Mouse (Mus musculus) CH12.LX (cell line): Measurements from ENCODE around the gene Slc2a12. TPM values are rescaled to one million over a fixed set of nuclear protein-coding genes. Genes with fewer than 3 reads are reported as not detected.

Experiments
- DNase-seq: peaks from one replicate; pipeline ENCODE4 v3.0.0-alpha.2; 2013; ENCODE audit errors: extremely low read depth
- H3K27ac ChIP-seq: 2 replicates; pipeline ENCODE4 v1.5.1; 2012; ENCODE audit warnings: low read depth, mild to moderate bottlenecking, control low read depth, moderate library complexity; ENCODE audit not compliant: insufficient read depth
- H3K27me3 ChIP-seq: replicated peaks from 2 replicates; pipeline ENCODE3; 2012; ENCODE audit warnings: inconsistent platforms
- H3K36me3 ChIP-seq, 2 experiments: replicated peaks in 1 of 2; 2 replicates each; pipeline versions ENCODE3 to v1.6.1; 2012; ENCODE audit warnings: inconsistent platforms in 1 of 2, low read length in 1 of 2, mild to moderate bottlenecking in 1 of 2, mixed read lengths in 1 of 2, moderate library complexity in 1 of 2; ENCODE audit not compliant: control insufficient read depth in 1 of 2, insufficient read depth in 1 of 2
- H3K4me1 ChIP-seq, 2 experiments: 2 replicates each; pipeline ENCODE4 v1.6.1; 2012; ENCODE audit warnings: inconsistent platforms in 1 of 2, moderate library complexity in 1 of 2; ENCODE audit not compliant: insufficient read depth in 2 of 2, control insufficient read depth in 1 of 2
- H3K4me2 ChIP-seq: 2 replicates; pipeline ENCODE4 v1.6.1; 2012; ENCODE audit warnings: low read depth, mild to moderate bottlenecking, control low read depth; ENCODE audit not compliant: poor library complexity, insufficient read depth, severe bottlenecking
- H3K4me3 ChIP-seq, 3 experiments: fragments of 150-350 bp in 1 of 3; sonication (generic) in 1 of 3; replicated peaks in 1 of 3; 2 replicates each; pipeline versions ENCODE3 to v1.5.1; 2011 to 2012; ENCODE audit warnings: low read depth in 2 of 3, low read length in 2 of 3, mild to moderate bottlenecking in 2 of 3, moderate library complexity in 2 of 3, control low read depth in 1 of 3, improper control_type of control experiment in 1 of 3, inconsistent platforms in 1 of 3, mixed read lengths in 1 of 3; ENCODE audit not compliant: poor library complexity in 1 of 3
- H3K79me2 ChIP-seq: replicated peaks from 2 replicates; pipeline ENCODE4 v1.6.1; 2012; ENCODE audit warnings: mild to moderate bottlenecking, moderate library complexity; ENCODE audit not compliant: control insufficient read depth, poor library complexity, insufficient read depth, severe bottlenecking; ENCODE audit errors: extremely low read depth
- H3K9ac ChIP-seq: 2 replicates; pipeline ENCODE4 v1.6.1; 2012; ENCODE audit warnings: low read depth, mild to moderate bottlenecking, control low read depth, moderate library complexity; ENCODE audit not compliant: insufficient read depth
- H3K9me3 ChIP-seq: replicated peaks from 2 replicates; pipeline ENCODE3; 2012; ENCODE audit warnings: low read length, inconsistent platforms, mixed read lengths
- BHLHE40 ChIP-seq: IDR thresholded peaks from 2 replicates; pipeline ENCODE4 v1.6.1; 2011; ENCODE audit warnings: mild to moderate bottlenecking, low read depth, low read length, improper control_type of control experiment
- CHD2 ChIP-seq: IDR thresholded peaks from 2 replicates; pipeline ENCODE4 v1.6.1; 2011; ENCODE audit warnings: low read length, improper control_type of control experiment
- ELF1 ChIP-seq: IDR thresholded peaks from 2 replicates; pipeline ENCODE4 v1.6.1; 2014; ENCODE audit warnings: low read depth, mild to moderate bottlenecking, inconsistent platforms, low read length, improper control_type of control experiment
- EP300 ChIP-seq: IDR thresholded peaks from 2 replicates; pipeline ENCODE4 v1.6.1; 2011; ENCODE audit warnings: low read length, improper control_type of control experiment
- GABPA ChIP-seq: IDR thresholded peaks from 2 replicates; pipeline ENCODE4 v1.6.1; 2012; ENCODE audit warnings: low read depth, low read length, improper control_type of control experiment, inconsistent platforms; ENCODE audit not compliant: insufficient replicate concordance
- JUN ChIP-seq: IDR thresholded peaks from 2 replicates; pipeline ENCODE4 v1.6.1; 2011; ENCODE audit warnings: low read depth, mild to moderate bottlenecking, low read length, improper control_type of control experiment, moderate library complexity; ENCODE audit not compliant: insufficient read depth
- JUND ChIP-seq: conservative IDR thresholded peaks from 2 replicates; pipeline ENCODE4 v1.6.1; 2011; ENCODE audit warnings: low read depth, low read length, improper control_type of control experiment
- KAT2A ChIP-seq: IDR thresholded peaks from 2 replicates; pipeline ENCODE4 v1.6.1; 2012; ENCODE audit warnings: low read length, improper control_type of control experiment, inconsistent platforms; ENCODE audit not compliant: insufficient replicate concordance
- MAFK ChIP-seq: IDR thresholded peaks from 2 replicates; pipeline ENCODE4 v1.6.1; 2011; ENCODE audit warnings: low read length, improper control_type of control experiment; ENCODE audit not compliant: insufficient replicate concordance
- MAX ChIP-seq: IDR thresholded peaks from 2 replicates; pipeline ENCODE4 v1.6.1; 2011; ENCODE audit warnings: low read length, improper control_type of control experiment
- MEF2A ChIP-seq: IDR thresholded peaks from 2 replicates; pipeline ENCODE4 v1.6.1; 2014; ENCODE audit warnings: low read depth, mild to moderate bottlenecking, inconsistent platforms, low read length, improper control_type of control experiment, borderline replicate concordance
- MXI1 ChIP-seq: IDR thresholded peaks from 2 replicates; pipeline ENCODE4 v1.6.1; 2011; ENCODE audit warnings: mild to moderate bottlenecking, low read depth, low read length, improper control_type of control experiment
- NELFE ChIP-seq: IDR thresholded peaks from 2 replicates; pipeline ENCODE4 v1.6.1; 2011; ENCODE audit warnings: low read depth, low read length, improper control_type of control experiment
- NRF1 ChIP-seq: IDR thresholded peaks from 2 replicates; pipeline ENCODE4 v1.6.1; 2014; ENCODE audit warnings: low read depth, mild to moderate bottlenecking, inconsistent platforms, low read length, improper control_type of control experiment, moderate library complexity
- PAX5 ChIP-seq: IDR thresholded peaks from 2 replicates; pipeline ENCODE4 v1.6.1; 2012; ENCODE audit warnings: low read length, inconsistent platforms, mixed read lengths
- POLR2A ChIP-seq: IDR thresholded peaks from 2 replicates; pipeline ENCODE4 v1.6.1; 2011; ENCODE audit warnings: low read depth, mild to moderate bottlenecking, improper control_type of control experiment, low read length
- POLR2AphosphoS2 ChIP-seq: IDR thresholded peaks from 2 replicates; pipeline ENCODE4 v1.6.1; 2011; ENCODE audit warnings: low read depth, low read length, improper control_type of control experiment
- RAD21 ChIP-seq: IDR thresholded peaks from 2 replicates; pipeline ENCODE4 v1.6.1; 2011; ENCODE audit warnings: low read depth, mild to moderate bottlenecking, low read length, improper control_type of control experiment, moderate library complexity
- RCOR1 ChIP-seq: conservative IDR thresholded peaks from 2 replicates; pipeline ENCODE4 v1.6.1; 2012; ENCODE audit warnings: low read depth, mild to moderate bottlenecking, inconsistent platforms, low read length, improper control_type of control experiment
- SIN3A ChIP-seq: IDR thresholded peaks from 2 replicates; pipeline ENCODE4 v1.6.1; 2012; ENCODE audit warnings: low read length, improper control_type of control experiment, inconsistent platforms
- SMC3 ChIP-seq: IDR thresholded peaks from 2 replicates; pipeline ENCODE4 v1.6.1; 2011; ENCODE audit warnings: low read depth, low read length, improper control_type of control experiment
- UBTF ChIP-seq: IDR thresholded peaks from 2 replicates; pipeline ENCODE4 v1.6.1; 2012; ENCODE audit warnings: low read depth, mild to moderate bottlenecking, inconsistent platforms, low read length, improper control_type of control experiment, moderate library complexity
- USF1 ChIP-seq: IDR thresholded peaks from 2 replicates; pipeline ENCODE4 v1.6.1; 2014; ENCODE audit warnings: low read depth, mild to moderate bottlenecking, inconsistent platforms, low read length, improper control_type of control experiment
- ZC3H11A ChIP-seq: IDR thresholded peaks from 2 replicates; pipeline ENCODE4 v1.6.1; 2012; ENCODE audit warnings: low read depth, mild to moderate bottlenecking, inconsistent platforms, low read length, improper control_type of control experiment
- ZMIZ1 ChIP-seq: IDR thresholded peaks from 2 replicates; pipeline ENCODE4 v1.6.1; 2012; ENCODE audit warnings: low read depth, mild to moderate bottlenecking, inconsistent platforms, low read length, improper control_type of control experiment
- ZNF384 ChIP-seq: IDR thresholded peaks from 2 replicates; pipeline ENCODE4 v1.6.1; 2012; ENCODE audit warnings: low read depth, low read length, improper control_type of control experiment, inconsistent platforms
- dilution Hi-C: fragments of 300-500 bp; cut with MboI; formaldehyde crosslinking; loops from 2 replicates; pipeline ENCODE4 v1.14.3; 2020; ENCODE audit warnings: low sequenced_read_pairs; ENCODE audit not compliant: extremely low pct_unique_long_range_greater_than_20kb, extremely low pct_ligation_motif_present
- in situ Hi-C: fragments of 300-500 bp; cut with MboI; formaldehyde crosslinking; loops from 3 replicates; pipeline ENCODE4 v1.14.3; 2019; ENCODE audit warnings: low sequenced_read_pairs, low pct_ligation_motif_present, low pct_unique_long_range_greater_than_20kb, mixed read lengths
- polyA plus RNA-seq: library from polyadenylated mRNA; unstranded; fragments of >175 nt; gene quantifications from 2 replicates; pipeline ENCODE4 v1.2.1, GENCODE M21; 2012; ENCODE audit warnings: low read depth; ENCODE audit not compliant: insufficient read length
- total RNA-seq, 2 experiments: library from RNA; depleted of rRNA; stranded (reverse); fragments of 300-350 nt in 1 of 2; fragments of >200 nt in 1 of 2; gene quantifications; 2 replicates each; pipeline ENCODE4 v1.2.3; 2012 to 2014

Slc2a12 gene
- total and polyA plus RNA-seq, 3 experiments: 0.25 TPM; not detected in 2

DNA sequence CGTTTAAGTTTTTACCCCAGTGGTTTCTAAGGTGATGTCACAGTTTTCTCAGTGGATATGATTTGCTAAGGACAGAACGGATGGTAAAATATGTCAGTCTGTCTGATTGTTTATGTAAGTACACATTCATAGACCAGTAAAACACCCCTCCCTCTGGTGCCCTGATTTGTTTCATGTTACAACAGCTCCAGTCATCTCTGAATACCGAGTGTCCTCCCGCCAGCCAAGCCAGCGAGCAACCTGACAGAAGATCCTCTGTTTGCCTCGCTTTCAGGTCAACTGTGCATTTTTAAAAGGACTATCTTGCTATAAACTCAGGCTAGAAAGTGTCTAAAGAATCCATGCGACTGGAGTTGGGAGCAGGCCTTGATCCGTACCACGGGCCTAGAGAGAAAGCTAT lies 640 bp upstream of the Slc2a12 start:
- no peak overlapping the region for H3K9ac ChIP-seq
- H3K4me3 ChIP-seq: no peak overlapping the region
- dilution Hi-C loops (no loop called here), in situ Hi-C loops (no loop called here)
- no peak overlapping the region for H3K27ac ChIP-seq
- H3K4me2 ChIP-seq: no peak overlapping the region
- DNase-seq: no peak
- no peak for TF ChIP-seq MXI1
- no peak for TF ChIP-seq POLR2A
- TF ChIP-seq USF1: no peak
- TF ChIP-seq SIN3A: no peak
- TF ChIP-seq ZMIZ1: no peak
- TF ChIP-seq GABPA: no peak
- TF ChIP-seq MEF2A: no peak
- TF ChIP-seq JUN: no peak
- no peak for TF ChIP-seq RAD21
- TF ChIP-seq KAT2A: no peak
- TF ChIP-seq NELFE: no peak
- TF ChIP-seq ZNF384: no peak
- no peak for TF ChIP-seq PAX5
- TF ChIP-seq EP300: no peak
- no peak for TF ChIP-seq POLR2AphosphoS2
- no peak for TF ChIP-seq UBTF
- TF ChIP-seq NRF1: no peak
- no peak for TF ChIP-seq JUND
- H3K36me3 ChIP-seq: no peaks in the 10 kb centered on the region
- no peaks in the 10 kb centered on the region for H3K27me3 ChIP-seq
- 0 out of 4 replicates have a peak, but pooled peaks cover 0 to 2% of the 10 kb centered on the region in 2 experiments for H3K4me1 ChIP-seq
- no peaks in the 10 kb centered on the region for H3K9me3 ChIP-seq
- no peaks in the 10 kb centered on the region for H3K79me2 ChIP-seq

DNA sequence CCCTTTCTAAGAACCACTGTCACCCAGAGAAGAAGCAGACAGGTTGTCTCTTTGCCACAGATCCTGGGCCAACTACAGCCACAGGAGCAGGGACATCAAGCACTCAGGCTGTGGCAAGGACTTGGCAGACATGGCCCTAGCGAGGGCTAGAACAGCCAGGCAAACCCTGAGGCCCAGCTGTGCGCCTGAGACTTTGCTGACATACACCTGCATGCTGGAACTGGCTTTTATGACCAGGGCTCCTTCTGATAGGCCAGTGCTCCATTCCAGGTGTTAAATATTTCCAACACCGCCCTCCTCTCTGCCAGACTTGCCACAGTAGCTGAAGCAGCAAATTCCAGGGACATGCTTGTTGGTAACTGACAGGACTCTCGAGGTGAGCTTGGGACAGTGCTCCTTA lies 3.9 kb downstream of the Slc2a12 start:
- Histone ChIP-seq H3K4me1 (0 out of 4 replicates have a peak, but pooled peaks cover 0 to 2% of the 10 kb centered on the region in 2 experiments), H3K79me2 (no peaks in the 10 kb centered on the region), H3K4me3 (no peak overlapping the region), H3K36me3 (no peaks in the 10 kb centered on the region), H3K27me3 (no peaks in the 10 kb centered on the region), H3K4me2 (no peak overlapping the region), H3K9ac (no peak overlapping the region), H3K27ac (no peak overlapping the region), H3K9me3 (no peaks in the 10 kb centered on the region)
- dilution Hi-C loops (no loop called here), in situ Hi-C loops (no loop called here)
- no peak for DNase-seq
- TF ChIP-seq JUND (no peak), MAX (no peak), CHD2 (no peak), BHLHE40 (no peak), RCOR1 (no peak), MAFK (no peak), ELF1 (no peak), GABPA (no peak), ZC3H11A (no peak), UBTF (no peak), MXI1 (no peak), NRF1 (no peak), SMC3 (no peak), POLR2AphosphoS2 (no peak)
